Mouse (Mus musculus) intestine, postnatal 0 days (tissue): ENCODE measurements around the gene Cdhr3. TPM values are rescaled to one million over a fixed set of nuclear protein-coding genes. Genes with fewer than 3 reads are reported as not detected.

Source experiments
- ATAC-seq: fragments of 200-750 bp; cut with Nextera tagmentation; 2 replicates; pipeline ENCODE4 v1.8.0; 2017; ENCODE audit warnings: mild to moderate bottlenecking, moderate TSS enrichment, moderate library complexity
- H3K27ac ChIP-seq: fragments of 300-500 bp; sonication (generic); 2 replicates; pipeline ENCODE4 v1.5.1; 2014; ENCODE audit warnings: mild to moderate bottlenecking, low read depth, low read length, moderate library complexity
- H3K27me3 ChIP-seq: fragments of 300-500 bp; sonication (generic); replicated peaks from 2 replicates; pipeline ENCODE4 v1.6.1; 2014; ENCODE audit warnings: low read length, mixed read lengths; ENCODE audit not compliant: control insufficient read depth, insufficient read depth
- H3K36me3 ChIP-seq: fragments of 300-500 bp; sonication (generic); 2 replicates; pipeline ENCODE4 v1.6.1; 2014; ENCODE audit warnings: mild to moderate bottlenecking, moderate library complexity; ENCODE audit not compliant: control insufficient read depth, insufficient read depth
- H3K4me1 ChIP-seq: fragments of 300-500 bp; sonication (generic); replicated peaks from 2 replicates; pipeline ENCODE4 v1.6.1; 2014; ENCODE audit warnings: antibody characterized with exemption, low read length, mixed read lengths; ENCODE audit not compliant: control insufficient read depth, insufficient read depth
- H3K4me2 ChIP-seq: fragments of 300-500 bp; sonication (generic); replicated peaks from 2 replicates; pipeline ENCODE4 v1.6.1; 2014; ENCODE audit warnings: low read depth, mild to moderate bottlenecking, moderate library complexity
- H3K4me3 ChIP-seq: fragments of 300-500 bp; sonication (generic); 2 replicates; pipeline ENCODE4 v1.5.1; 2014; ENCODE audit warnings: low read depth, low read length
- H3K9ac ChIP-seq: fragments of 300-500 bp; sonication (generic); 2 replicates; pipeline ENCODE4 v1.6.1; 2014; ENCODE audit warnings: mild to moderate bottlenecking, low read depth, low read length
- H3K9me3 ChIP-seq: fragments of 300-500 bp; sonication (generic); 2 replicates; pipeline ENCODE4 v1.6.1; 2016; ENCODE audit warnings: mixed run types; ENCODE audit not compliant: control insufficient read depth
- CTCF ChIP-seq: sonication (generic); IDR thresholded peaks from 2 replicates; pipeline ENCODE4 v1.5.1; 2016; ENCODE audit warnings: low read depth, mild to moderate bottlenecking, control low read depth, antibody characterized with exemption, moderate library complexity
- WGBS: fragments of 180-500 bp; shearing (Covaris S2); extraction: QIAGEN DNeasy Blood & Tissue Kit; methylation state at CpG from one replicate; pipeline ENCODE4 v1.1.7; 2014; 5-methylcytosine and 5-hydroxymethylcytosine counted together
- polyA plus RNA-seq: library from polyadenylated mRNA; unstranded; fragments of >200 nt; fragmentation: Nextera tagmentation; extraction: Ambion mirVana; gene quantifications from 2 replicates; pipeline ENCODE4 v1.2.1, GENCODE M21; 2015

Cdhr3 gene
- polyA plus RNA-seq, 1 experiment from 2014 or later: 0.10 TPM

- ATAC-seq: no peak
- Histone ChIP-seq H3K36me3 (no peaks in the 10 kb centered on the region), H3K4me3 (no peak overlapping the region), H3K9ac (no peak overlapping the region), H3K4me1 (no peaks in the 10 kb centered on the region), H3K9me3 (no peaks in the 10 kb centered on the region), H3K27me3 (no peaks in the 10 kb centered on the region), H3K4me2 (no peak overlapping the region), H3K27ac (no peak overlapping the region)
- 63% methylated on average over 7 of the region's 7 CpGs for WGBS
- no peak for TF ChIP-seq CTCF
These were observed 75.6 kb downstream of the Cdhr3 start for GRCm38 (mm10) chr12:33016824-33017705.

- Histone ChIP-seq H3K27ac (no peak overlapping the region), H3K27me3 (no peaks in the 10 kb centered on the region), H3K9me3 (no peaks in the 10 kb centered on the region), H3K36me3 (no peaks in the 10 kb centered on the region), H3K4me3 (no peak overlapping the region), H3K9ac (no peak overlapping the region), H3K4me1 (no peaks in the 10 kb centered on the region), H3K4me2 (no peak overlapping the region)
- TF ChIP-seq CTCF: no peak
- peak; percentile 41; the same call in 1 of the 2 replicates for ATAC-seq
- 67% methylated on average over 1 of the region's 1 CpGs for WGBS
These were observed 77.6 kb downstream of the Cdhr3 start for GRCm38 (mm10) chr12:33015103-33015502.

DNA sequence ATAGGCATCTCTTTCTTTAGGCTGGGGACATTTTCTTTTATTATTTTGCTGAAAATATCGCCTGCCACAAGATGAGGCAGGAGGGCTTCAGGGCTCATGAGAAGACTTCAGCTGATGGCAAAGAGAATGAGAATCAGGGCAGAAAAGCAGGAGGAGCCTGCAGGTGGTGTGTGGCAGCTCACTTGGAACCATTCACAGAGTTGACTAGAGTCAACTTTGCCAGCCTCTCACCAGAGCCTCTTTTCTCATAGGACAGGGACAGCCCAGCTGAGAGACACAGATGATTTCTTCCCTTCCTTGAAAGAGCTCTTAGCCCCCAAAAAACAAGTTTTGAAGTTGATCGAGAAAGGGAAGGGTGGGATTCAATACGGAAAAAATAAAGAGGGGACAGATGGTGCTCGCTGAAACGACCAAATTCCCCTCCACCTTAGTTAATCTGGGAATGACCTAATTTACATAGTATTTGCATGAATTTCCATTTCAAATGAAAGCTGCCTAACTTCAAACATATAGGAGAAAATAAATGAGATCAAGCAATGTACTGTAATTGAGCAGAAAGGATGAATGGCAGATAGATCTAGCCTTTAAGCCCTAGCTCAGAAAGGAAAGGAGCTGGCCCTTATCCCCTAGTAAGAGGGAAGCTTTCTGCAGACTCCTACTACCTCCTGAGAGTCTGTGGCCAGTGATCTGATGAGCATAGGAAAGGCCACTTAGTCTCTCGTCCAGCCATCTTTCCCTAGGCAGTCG is 78.5 kb downstream of the Cdhr3 start:
- no peak for TF ChIP-seq CTCF
- 65% methylated on average over 7 of the region's 7 CpGs for WGBS
- Histone ChIP-seq H3K4me1 (no peaks in the 10 kb centered on the region), H3K9me3 (no peaks in the 10 kb centered on the region), H3K4me3 (no peak overlapping the region), H3K36me3 (no peaks in the 10 kb centered on the region), H3K4me2 (no peak overlapping the region), H3K27ac (no peak overlapping the region), H3K27me3 (no peaks in the 10 kb centered on the region), H3K9ac (no peak overlapping the region)
- no peak for ATAC-seq

DNA sequence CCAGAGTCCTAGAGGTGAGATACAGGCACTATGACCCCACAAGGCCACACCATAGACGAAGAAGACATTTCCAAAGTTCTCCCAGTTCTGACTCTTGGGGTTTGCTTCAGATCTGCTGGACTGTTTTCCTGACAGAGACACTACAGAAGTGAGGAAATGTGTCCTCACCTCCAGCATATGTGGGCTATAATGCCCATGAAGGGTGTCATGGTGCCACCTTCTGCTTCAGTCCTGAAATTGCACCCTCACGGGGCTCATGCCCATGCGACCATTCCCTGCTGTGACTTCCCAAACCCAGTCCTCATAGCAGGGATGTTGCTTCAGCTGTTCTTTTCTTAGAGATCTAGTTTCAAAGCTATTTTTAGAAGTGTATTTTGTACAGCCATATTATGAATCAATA is 82.6 kb downstream of the Cdhr3 start:
- Histone ChIP-seq H3K9ac (no peak overlapping the region), H3K4me2 (no peak overlapping the region), H3K27ac (no peak overlapping the region), H3K4me3 (no peak overlapping the region), H3K9me3 (no peaks in the 10 kb centered on the region), H3K4me1 (no peaks in the 10 kb centered on the region), H3K36me3 (no peaks in the 10 kb centered on the region), H3K27me3 (no peaks in the 10 kb centered on the region)
- 0 out of 2 replicates have a peak, but pooled peaks have one; percentile 28 for ATAC-seq
- TF ChIP-seq CTCF: peak; percentile 85
- WGBS: 41% methylated on average over 3 of the region's 3 CpGs

DNA sequence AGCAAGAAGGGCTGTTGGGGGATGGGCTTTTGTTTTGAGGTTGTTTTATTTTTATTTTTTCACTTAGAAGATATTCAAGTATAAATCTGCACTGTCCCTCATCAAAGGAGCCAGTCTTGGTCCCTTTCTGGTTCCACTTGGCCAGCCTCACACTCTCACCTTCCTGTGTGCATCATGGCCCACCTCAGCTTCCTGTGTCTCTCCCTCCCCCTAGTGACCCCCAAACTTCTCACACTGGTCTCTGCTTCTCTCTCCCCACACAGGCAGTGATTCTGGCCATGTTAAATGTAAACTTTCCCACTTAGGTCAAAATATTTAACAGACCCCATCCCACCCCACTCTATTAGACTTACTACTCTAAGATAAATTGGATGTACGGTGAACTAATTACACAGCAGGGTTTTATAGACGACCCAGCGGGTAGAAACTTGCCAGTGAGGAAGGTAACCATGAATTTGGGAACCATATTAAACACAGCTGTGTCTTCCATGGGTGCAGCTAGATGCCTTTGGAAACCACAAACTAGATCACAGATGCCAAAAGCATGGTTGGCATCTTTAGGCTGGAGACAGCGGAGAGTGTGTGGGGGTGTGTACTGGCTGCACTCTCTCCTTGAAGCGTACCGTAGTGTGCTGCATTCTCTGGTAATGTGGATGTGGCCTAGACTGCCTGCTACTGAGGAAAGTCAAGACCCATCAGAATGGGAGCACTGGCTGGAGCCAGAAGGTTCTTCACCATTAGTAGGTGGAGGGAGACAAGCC is 83.3 kb downstream of the Cdhr3 start:
- Histone ChIP-seq H3K27ac (no peak overlapping the region), H3K4me2 (no peak overlapping the region), H3K4me3 (no peak overlapping the region), H3K4me1 (no peaks in the 10 kb centered on the region), H3K9me3 (no peaks in the 10 kb centered on the region), H3K9ac (no peak overlapping the region), H3K27me3 (no peaks in the 10 kb centered on the region), H3K36me3 (no peaks in the 10 kb centered on the region)
- WGBS: 83% methylated on average over 6 of the region's 6 CpGs
- ATAC-seq: no peak
- TF ChIP-seq CTCF: no peak
